Mouse (Mus musculus): ENCODE measurements around the gene Ccdc126.

- no peak for TF ChIP-seq POLR2A (IDR thresholded peaks at IDR 0.05; ENCODE audit: borderline replicate concordance, extremely low read depth, insufficient read depth, insufficient read length, poor library complexity, severe bottlenecking)
- TF ChIP-seq CTCF (IDR thresholded peaks at IDR 0.05; ENCODE audit: borderline replicate concordance, extremely low read depth, insufficient read depth, insufficient read length) = peak; percentile 6; the same call in 1 of the 2 replicates
Observed at GRCm38 (mm10) chr6:49360420-49360819, 41.3 kb downstream of the Ccdc126 start.
